Mouse (Mus musculus) frontal cortex, postnatal 25 days (tissue): ENCODE data around the gene Nectin1.
A peak's percentile ranks its signal among the peaks of the same experiment; 100 is the strongest.

ENCODE experiments used
- DNase-seq, 2 experiments: peaks; one replicate each; pipeline ENCODE4 v3.0.0; 2022; ENCODE audit warnings: low spot score in 2 of 2

The Nectin1 gene

DNA sequence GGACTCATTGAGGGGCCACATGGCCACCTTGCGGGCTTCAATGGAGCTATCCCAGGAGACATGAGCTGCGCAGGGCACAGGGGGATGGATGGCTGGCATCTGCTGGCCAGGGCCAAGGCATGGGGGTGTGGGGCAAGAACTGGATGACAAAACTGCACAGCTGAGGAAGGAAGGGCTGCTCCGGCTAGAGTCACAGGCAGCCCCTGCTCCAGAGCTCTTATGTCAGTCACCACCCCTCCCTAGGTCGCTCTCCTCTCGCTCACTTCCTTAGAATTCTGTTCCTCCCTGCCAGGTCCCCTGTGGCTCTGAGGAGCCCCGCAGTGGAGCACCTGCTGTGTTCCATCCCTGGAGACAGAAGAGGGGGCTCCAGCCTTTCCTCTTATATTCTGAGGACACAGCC lies 63.8 kb downstream of the Nectin1 start:
- DNase-seq = no peak

DNA sequence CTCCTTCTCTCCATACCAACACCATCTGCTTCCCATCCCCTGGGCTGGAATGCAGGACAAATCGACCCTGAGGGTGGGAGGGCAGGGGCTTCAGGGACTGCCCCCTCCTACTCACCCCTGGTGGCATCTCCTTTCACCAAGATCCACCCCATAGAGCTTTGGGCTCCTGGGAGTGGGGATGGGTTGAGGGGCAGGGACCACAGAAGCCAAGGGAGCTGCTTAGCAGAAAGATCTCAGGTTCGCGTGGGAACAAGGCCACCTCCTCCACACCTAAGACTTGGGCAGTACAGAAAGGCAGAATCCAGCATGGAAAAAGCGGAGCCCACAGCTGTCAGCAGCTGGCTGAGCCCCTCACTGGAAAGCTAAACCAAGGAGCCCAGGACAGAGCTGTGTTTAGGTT lies 64.3 kb downstream of the Nectin1 start:
- DNase-seq = no peak

DNA sequence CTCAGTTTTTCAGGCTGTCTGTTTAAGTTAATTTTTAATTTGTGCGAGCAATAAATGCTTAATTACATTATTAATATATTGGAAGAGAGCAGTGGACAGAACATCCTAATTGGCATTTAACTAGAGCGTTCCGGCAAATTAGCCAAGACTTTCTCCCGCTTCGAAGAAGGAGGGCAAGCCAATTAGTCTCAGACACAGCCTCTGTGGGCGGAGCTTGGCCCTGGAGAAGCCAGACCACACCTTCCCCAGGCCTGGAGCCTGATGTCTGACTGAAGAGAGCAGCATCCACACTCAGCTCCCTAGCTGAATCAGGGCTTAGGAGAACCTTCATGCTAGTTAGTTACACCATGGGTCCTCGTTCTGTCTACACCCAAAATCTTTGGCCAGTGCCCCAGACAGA lies 64.8 kb downstream of the Nectin1 start:
- no peak for DNase-seq

DNA sequence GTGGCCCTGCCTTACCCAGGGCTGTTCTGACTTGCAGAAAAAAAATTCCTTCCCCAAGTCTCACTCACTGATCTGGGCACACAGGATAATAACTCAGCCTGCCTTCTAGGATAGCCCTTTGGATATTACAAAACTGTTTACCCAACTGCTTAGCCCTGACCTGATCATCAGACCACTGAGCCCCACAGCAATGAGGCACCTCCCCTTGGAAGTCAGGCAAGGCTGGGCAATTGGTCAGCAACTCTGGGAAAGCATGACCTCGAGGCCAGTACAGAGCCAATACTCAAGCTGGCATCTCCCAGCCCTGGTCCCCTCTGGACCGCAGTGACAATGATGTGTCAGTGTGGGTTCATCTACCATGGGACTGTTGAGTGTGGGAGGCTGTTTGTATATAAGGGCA lies 69.4 kb downstream of the Nectin1 start:
- DNase-seq = no peak

DNA sequence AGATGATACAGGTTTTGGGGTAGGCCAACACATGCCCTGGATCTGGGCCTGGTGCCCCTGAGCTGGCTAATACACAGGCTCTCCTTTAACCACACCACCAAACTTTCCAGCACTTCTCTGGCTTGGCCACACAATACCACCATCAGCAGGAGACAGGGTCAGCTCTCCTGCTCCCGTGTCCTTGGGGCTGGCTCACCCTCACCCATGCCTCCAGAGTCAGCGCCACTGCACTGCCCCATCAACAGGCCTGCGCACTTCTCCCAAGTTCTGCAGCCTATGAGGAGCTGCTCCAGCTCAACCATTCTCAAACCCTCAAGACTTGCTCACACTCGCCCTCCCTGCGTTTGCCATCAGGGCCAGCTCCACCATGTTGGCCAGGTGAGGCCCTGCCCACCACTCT lies 78.4 kb downstream of the Nectin1 start:
- DNase-seq = no peak

DNA sequence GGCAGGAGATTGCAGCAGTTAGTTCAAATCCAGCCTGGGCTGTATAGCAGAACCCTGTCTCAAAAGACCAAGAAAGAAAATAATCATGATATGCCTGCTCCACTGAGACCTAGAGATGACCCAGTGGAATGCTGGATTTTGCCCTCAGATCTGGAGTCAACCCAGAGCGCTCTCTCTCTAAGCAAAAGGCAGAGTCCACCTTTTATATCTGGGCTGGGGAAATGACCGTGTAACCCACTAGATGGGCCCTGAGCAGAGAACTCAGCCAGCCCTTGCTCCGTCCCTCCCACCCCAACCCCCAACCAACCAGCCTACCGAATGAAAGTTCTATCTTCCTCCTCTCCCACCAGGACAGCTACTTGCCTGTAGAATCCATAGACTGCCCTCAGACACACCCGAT lies 81.4 kb downstream of the Nectin1 start:
- DNase-seq = no peak

DNA sequence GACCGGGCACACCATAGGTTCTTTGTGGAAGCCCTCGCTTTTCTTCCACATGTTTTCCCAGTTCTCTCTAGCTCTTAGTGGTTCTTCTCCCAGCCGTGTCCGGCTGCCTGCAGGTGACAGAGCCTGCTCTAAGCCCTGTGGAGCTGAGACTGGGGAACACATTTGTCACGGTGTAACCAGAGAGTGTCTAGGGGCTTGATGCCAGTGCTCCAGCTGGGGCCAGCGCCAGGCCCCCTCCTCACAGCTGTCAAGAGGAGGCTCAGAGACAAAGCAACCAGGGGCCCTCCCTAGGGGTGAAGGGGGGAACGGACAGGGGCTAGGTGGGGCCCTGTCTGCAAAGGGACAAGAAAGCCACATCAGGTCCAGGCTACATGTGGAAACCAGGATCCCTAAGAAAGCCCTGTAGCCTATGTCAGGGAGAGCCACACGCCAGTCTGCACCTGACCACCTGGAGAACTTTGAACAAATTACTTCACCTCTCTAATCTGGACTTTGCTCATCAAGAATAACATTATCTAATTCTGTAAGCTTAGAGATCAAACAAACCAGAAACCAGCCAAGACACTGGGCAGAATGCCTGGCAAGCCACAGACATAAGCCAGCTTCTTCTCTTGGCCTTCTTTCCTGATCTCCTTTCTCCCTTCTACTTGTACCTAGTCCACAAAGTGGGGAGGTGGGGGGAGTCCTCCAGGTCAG lies 82.9 kb downstream of the Nectin1 start:
- no peak for DNase-seq

DNA sequence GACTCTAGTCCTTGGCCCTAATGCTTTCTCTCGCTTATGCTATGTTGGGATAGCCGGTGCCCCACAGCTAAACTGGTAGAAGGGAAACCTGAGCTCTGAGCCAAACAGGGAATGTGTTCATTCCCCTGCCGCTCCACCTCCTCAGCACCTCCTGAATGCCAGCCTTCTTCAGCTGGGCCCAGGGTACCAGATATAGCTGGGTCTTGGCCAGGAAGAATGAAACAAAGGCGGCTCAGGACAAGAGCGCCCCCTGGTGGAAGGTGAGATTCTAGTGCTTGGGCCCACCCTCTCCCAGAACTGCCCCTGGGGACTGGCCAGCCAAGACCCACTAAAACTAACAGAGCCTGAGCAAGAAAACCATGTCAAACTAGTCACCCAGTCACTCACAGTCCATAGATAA lies 83.8 kb downstream of the Nectin1 start:
- DNase-seq = peak; percentile 39 to 53

DNA sequence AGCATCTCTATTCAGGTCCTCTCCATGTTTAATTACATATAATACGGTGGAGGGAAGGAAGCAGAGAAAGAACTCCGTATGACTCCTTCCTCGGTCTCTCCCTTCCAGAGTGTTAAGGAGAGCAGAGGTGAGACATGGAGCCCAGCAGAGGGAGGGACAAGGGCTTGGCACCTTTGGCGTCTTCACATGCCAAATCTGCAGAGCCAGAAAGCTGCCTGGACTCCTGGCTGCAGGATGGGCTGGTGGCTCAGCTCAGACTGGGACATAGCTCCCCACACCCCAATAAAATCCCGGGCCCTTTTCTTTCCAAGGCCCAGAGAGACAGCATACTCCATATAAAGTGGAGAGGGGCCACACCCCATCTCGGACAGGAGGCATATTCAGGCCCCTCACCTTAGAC lies 85.2 kb downstream of the Nectin1 start:
- DNase-seq = no peak

DNA sequence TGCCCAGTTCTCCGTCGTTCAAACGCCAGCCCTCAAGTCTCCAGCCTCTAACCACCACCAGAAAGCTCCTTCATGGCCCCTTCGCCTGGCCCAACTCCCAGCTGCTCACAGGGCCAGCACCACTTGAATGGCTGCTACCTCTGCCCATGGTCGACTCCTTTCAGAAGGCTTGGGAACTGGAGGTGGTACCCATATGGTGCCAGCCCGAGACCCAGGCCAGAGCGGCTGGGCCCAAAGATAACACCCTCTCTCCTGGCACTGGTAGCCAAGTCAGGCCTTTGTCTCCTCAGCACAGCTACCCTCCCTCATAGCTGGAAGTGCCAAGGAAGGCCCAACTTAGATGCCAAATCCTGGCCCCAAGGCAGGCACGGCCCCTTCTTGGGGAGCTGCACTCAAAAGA lies 89.4 kb downstream of the Nectin1 start:
- no peak for DNase-seq

DNA sequence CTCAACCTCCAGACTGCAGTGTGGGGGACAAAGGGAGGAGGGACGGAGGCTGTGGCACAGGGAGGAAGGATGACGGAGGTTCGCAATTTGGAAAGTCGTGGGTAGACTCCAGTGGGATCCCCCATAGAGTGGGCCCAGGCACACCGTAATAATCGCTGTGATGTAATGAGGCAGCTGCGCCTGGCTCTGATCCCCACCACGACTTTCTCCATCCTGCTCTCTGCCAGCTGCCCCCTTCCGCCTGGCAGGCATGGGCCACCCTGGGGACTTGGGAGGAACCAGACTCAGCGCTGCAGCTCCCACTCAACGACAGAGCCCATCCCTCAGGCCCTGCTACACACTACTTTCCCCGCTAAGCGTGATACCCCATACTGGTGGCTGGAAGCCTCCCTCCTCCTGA lies 90.5 kb downstream of the Nectin1 start:
- no peak for DNase-seq

DNA sequence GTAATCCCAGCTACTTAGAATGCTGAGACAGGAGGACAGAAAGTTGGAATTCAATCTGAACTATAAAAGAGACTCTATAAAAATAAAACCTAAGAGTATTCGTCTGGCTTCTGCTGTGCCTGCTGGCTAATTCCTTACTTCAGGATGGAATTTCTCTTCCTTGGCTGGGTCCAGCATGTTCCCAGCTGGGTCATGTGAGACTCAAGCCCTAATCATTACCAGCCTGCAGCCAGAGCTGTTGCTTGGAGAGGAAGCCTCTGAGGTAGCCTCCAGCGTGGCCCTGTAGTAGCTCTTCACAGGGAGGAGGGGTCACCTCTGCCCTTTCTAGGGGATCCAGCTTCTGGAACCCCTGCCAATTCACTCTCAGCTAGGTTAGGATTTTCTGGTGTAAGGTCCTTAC lies 94.8 kb downstream of the Nectin1 start:
- no peak for DNase-seq

DNA sequence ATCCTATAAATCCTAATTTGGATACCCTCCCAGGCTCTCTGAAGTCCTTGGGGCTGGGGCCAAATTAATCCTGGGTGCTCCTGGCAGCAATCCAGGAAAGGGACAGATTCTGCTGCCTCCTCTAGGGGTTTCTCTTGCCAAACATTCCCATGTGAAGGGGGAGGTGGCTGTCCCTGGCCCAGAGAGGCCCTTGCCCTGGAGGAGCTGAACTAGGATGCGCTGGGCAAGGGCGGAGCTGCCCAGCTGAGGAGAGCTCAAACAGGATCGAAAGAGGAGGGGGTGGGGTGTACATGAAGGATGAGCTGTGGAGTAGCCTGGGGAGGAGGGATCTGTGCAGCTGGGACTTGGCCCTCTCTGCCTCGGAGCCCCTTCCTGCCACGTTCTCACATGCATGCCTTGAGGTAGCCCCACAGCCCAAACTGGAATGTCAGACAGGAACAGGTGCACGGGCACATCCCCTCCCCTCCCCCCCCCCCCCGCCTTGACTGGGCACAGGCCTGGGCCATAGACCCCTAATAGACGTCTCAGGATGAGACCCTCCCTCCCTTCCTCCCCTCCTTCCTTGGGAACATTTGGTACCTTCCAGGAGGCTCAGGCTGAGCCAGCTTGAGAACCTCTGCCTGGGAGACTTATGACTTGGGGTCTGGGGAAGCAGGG lies 99.3 kb downstream of the Nectin1 start:
- no peak for DNase-seq

DNA sequence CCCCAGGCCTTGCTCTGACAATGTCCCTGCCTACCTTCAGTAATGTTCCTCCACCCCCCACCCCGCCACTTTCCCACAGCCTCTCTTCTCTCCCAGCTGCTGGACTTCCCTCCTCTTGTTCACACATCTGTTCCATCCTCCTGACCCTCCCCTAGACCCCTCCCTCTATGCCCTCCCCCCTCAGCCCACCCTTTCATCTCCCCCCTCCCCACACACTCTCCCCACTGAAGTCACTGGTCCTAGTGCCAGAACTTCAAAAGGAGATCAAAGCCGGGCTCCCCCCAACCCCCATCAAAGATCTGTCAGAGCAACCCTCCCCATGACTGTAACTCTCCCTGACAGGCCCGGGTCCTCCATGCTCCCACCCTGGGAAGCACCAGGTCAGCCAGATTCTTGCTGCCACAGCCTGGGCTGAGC lies 99.9 kb downstream of the Nectin1 start:
- no peak for DNase-seq

DNA sequence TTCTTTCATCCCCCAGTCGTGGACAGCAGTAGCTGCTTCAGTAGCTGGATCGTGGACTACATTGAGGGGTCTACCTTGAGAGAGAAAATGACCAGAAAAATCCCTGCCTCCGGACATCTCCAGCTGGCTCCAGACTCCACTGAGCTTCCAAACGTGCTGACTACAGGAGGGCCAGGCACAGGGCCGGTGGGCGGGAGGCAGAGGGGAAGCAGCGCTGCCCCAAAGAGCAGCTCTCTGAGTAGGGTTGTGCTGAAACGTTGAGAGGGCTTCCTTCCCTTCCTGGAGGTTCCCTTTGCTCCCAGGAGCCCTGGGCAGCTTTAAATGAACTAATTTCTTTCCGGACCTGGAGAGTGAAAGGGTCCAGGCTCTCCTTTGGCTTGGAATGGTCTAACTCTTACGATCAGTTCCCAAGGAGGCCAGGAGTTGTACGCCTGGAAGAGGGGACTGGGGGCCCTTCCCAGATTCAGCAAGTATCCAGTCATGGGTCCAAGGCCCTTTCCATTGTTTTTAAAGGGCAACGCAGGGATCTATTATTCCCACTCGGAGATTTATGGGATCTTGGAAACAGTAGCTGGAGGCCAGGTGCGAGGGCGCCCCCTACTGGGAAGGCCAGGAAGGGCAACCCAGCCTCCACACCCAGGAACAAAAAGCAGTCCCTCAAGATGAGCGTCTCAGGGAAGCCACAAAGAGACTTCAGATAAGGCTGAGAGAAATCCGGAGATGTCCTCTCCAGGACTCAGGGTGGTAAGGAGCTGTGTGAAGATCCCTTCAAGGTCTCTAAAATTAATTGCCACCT lies 102.1 kb downstream of the Nectin1 start:
- peak; percentile 60 for DNase-seq

DNA sequence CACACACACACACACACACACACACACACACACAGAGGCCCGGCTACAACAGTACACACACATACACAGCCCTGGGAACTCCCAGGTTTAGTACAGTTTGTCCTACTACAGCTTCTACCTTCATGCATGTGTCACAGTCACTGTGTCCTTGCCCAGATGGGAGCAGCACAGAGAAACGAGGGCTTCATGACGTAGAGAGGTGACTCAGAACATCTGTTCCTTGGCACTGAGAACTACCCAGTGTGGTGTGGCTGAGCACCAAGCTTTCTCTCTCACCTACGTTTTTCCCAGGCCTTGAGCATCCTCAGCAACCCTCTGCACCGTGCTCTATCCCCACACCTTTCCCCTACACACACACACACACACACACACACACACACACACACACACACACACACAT lies 104.1 kb downstream of the Nectin1 start:
- DNase-seq = peak in 1 of 2 experiments; percentile 27

DNA sequence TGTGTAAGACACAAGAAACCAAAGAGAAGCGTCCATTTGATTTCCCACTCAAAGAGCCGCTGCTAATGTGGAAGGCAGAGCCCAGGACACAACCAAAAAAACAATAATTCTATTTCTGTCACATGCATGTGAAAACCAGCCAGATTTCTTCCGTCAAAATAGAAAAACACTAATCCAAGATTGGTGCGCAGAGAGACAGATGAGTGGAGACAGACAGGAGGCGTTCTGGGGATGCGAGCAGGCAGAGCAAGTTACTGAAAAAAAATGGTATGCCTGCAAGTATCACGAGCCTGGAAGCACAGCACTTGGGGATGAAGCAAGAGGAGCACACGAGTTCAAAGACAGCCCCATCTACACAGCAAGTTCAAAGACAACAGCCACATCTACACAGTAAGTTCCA lies 106.5 kb downstream of the Nectin1 start:
- DNase-seq = no peak

DNA sequence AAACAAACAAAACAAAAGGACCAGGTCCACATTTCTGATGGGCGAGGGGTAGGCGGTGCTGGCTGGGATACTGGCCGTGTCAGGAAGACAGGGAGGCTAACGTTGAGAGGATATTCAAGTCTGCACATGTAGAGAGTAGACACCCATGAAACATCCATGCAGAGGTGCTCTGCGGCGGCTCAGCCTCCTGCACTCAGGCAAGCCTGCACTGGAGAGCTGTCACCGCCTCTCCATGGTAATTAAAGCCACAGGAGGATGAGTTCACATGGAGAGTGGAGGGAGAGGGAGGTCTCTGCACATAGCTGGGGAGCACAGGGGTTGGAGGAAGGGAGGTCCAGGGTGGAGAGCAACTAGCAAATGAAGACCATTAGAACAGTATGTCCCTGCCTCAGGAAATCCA lies 107.4 kb downstream of the Nectin1 start:
- no peak for DNase-seq

DNA sequence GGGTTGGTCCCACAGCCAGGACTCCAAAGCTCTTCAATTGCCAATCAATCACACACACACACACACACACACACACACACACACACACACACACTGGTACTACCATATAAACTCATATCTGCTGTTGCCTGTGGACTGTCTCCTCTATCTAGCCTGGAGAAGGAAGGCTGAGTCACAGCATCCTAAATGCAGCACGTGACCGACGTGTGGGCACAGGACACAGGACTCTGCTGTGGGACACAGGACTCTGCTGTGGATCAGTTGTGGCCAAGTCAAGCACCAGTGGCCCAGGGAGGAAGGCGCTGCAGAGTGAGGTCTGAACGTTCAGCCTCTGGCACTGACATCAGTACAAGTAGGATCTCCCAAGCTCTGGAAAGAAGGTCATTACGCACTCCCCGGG lies 112.1 kb downstream of the Nectin1 start:
- DNase-seq = no peak
